Mouse (Mus musculus) liver, embryonic 15.5 days (tissue): ENCODE results near the gene Nhsl1. TPM values are rescaled to one million over a fixed set of nuclear protein-coding genes. Genes with fewer than 3 reads are reported as not detected.

Experiments
- ATAC-seq: fragments of 200-750 bp; cut with Nextera tagmentation; 2 replicates; pipeline ENCODE4 v1.8.0; 2017; ENCODE audit warnings: moderate number of reproducible peaks, mild to moderate bottlenecking, moderate library complexity; ENCODE audit not compliant: insufficient read depth
- H3K27ac ChIP-seq: fragments of 300-500 bp; sonication (generic); replicated peaks from 2 replicates; pipeline ENCODE4 v1.5.1; 2015; ENCODE audit warnings: mild to moderate bottlenecking, inconsistent platforms
- H3K27me3 ChIP-seq: fragments of 300-500 bp; sonication (generic); 2 replicates; pipeline ENCODE4 v1.6.1; 2015; ENCODE audit warnings: mild to moderate bottlenecking, inconsistent platforms
- H3K36me3 ChIP-seq: fragments of 300-500 bp; sonication (generic); replicated peaks from 2 replicates; pipeline ENCODE4 v1.6.1; 2015; ENCODE audit warnings: moderate library complexity, mild to moderate bottlenecking, inconsistent platforms
- H3K4me1 ChIP-seq: fragments of 300-500 bp; sonication (generic); replicated peaks from 2 replicates; pipeline ENCODE4 v1.6.1; 2015; ENCODE audit warnings: inconsistent platforms
- H3K4me2 ChIP-seq: fragments of 300-500 bp; sonication (generic); 2 replicates; pipeline ENCODE4 v1.6.1; 2015; ENCODE audit warnings: moderate library complexity, mild to moderate bottlenecking, inconsistent platforms
- H3K4me3 ChIP-seq: fragments of 300-500 bp; sonication (generic); replicated peaks from 2 replicates; pipeline ENCODE4 v1.5.1; 2015; ENCODE audit warnings: mild to moderate bottlenecking, inconsistent platforms
- H3K9ac ChIP-seq: fragments of 300-500 bp; sonication (generic); 2 replicates; pipeline ENCODE4 v1.6.1; 2015; ENCODE audit warnings: moderate library complexity, mild to moderate bottlenecking, inconsistent platforms
- H3K9me3 ChIP-seq: fragments of 300-500 bp; sonication (generic); replicated peaks from 2 replicates; pipeline ENCODE4 v1.6.1; 2016; ENCODE audit warnings: inconsistent platforms
- WGBS: fragments of 180-500 bp; shearing (Covaris S2); methylation state at CpG from one replicate; pipeline ENCODE4 v1.1.7; 2015; ENCODE audit warnings: mixed read lengths; ENCODE audit not compliant: insufficient replicate concordance; 5-methylcytosine and 5-hydroxymethylcytosine counted together
- polyA plus RNA-seq: library from polyadenylated mRNA; unstranded; fragments of >200 nt; fragmentation: Nextera tagmentation; extraction: Ambion mirVana; gene quantifications from 2 replicates; pipeline ENCODE4 v1.2.1, GENCODE M21; 2015

Gene Nhsl1
- polyA plus RNA-seq, 1 experiment from 2014 or later: 0.45 TPM

DNA sequence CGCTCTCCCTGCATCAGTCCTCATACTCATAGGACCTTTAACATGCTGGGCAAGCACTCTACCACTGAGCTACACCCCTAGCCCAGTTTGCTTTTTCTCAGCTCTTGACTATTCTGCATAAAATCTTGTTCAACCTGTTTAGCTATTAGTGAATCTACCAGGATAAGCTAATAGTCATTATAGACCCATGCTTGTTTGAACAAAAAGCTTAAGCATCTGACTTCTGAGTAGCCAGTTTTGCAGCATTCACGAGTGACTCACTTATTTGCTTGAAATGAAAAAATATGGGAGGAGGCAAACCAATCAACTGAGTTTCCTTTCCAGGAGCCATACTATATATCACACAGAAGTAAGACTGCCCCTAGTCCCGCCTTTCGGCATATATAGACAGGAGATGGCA, 32.0 kb downstream of the Nhsl1 start:
- H3K4me2 ChIP-seq: no peak overlapping the region
- ATAC-seq: no peak
- 63% methylated on average over 4 of the region's 4 CpGs for WGBS
- H3K36me3 ChIP-seq: no peaks in the 10 kb centered on the region
- no peak overlapping the region for H3K9ac ChIP-seq
- no peaks in the 10 kb centered on the region for H3K4me1 ChIP-seq
- H3K9me3 ChIP-seq: no peaks in the 10 kb centered on the region
- no peaks in the 10 kb centered on the region for H3K27me3 ChIP-seq
- H3K4me3 ChIP-seq: no peak overlapping the region
- H3K27ac ChIP-seq: no peak overlapping the region

DNA sequence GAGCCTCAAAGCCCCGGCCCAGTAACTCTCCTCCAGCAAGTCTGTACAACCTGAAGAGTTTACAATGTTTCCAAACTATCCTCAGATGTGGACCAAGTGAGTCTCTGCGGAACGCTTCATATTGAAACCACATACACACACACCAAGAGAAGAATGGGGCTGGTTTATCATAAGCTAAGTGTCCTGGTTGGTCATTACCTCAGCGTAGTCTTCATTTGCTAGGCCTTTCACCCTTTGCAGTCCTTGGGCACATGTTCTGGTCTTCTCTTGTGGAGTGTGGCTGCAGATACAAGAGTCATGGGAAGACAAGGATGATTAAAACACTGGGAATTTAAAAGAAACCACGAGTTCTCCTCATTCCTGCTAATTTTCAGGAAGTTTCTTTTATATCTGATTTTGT, 34.2 kb downstream of the Nhsl1 start:
- H3K4me3 ChIP-seq: no peak overlapping the region
- H3K27ac ChIP-seq: no peak overlapping the region
- ATAC-seq: no peak
- H3K9ac ChIP-seq: no peak overlapping the region
- no peaks in the 10 kb centered on the region for H3K4me1 ChIP-seq
- H3K36me3 ChIP-seq: no peaks in the 10 kb centered on the region
- H3K4me2 ChIP-seq: no peak overlapping the region
- no peaks in the 10 kb centered on the region for H3K9me3 ChIP-seq
- WGBS: 64% methylated on average over 5 of the region's 5 CpGs
- no peaks in the 10 kb centered on the region for H3K27me3 ChIP-seq

- WGBS: 67% methylated on average over 8 of the region's 8 CpGs
- no peaks in the 10 kb centered on the region for H3K27me3 ChIP-seq
- no peak overlapping the region for H3K9ac ChIP-seq
- H3K4me1 ChIP-seq: no peaks in the 10 kb centered on the region
- H3K27ac ChIP-seq: no peak overlapping the region
- no peak overlapping the region for H3K4me3 ChIP-seq
- H3K9me3 ChIP-seq: no peaks in the 10 kb centered on the region
- no peaks in the 10 kb centered on the region for H3K36me3 ChIP-seq
- no peak overlapping the region for H3K4me2 ChIP-seq
- no peak for ATAC-seq
These were observed 35.3 kb downstream of the Nhsl1 start for GRCm38 (mm10) chr10:18354103-18354502.

DNA sequence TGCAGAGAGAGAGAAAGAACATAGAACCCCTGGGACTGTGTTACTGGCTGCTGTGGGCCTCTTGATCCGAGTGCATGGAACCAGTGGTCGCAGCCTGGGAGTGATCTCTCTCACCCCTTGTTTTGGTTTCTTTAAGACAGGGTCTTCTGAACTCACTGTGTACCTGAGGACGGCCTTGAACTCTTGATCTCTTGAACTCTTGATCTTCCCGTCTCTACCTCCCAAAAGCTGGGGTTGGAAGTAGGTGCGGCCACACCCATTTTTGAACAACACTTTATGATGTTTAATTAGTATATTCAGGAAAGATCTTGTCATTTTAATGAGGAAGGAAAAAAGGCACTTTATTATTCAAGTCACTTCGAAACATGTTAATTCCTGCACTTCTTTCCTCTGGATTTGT, 37.7 kb downstream of the Nhsl1 start:
- Histone ChIP-seq H3K36me3 (no peaks in the 10 kb centered on the region), H3K4me1 (no peaks in the 10 kb centered on the region), H3K27me3 (no peaks in the 10 kb centered on the region), H3K4me2 (no peak overlapping the region), H3K27ac (no peak overlapping the region), H3K9me3 (no peaks in the 10 kb centered on the region), H3K4me3 (no peak overlapping the region), H3K9ac (no peak overlapping the region)
- WGBS: 67% methylated on average over 6 of the region's 6 CpGs
- no peak for ATAC-seq

DNA sequence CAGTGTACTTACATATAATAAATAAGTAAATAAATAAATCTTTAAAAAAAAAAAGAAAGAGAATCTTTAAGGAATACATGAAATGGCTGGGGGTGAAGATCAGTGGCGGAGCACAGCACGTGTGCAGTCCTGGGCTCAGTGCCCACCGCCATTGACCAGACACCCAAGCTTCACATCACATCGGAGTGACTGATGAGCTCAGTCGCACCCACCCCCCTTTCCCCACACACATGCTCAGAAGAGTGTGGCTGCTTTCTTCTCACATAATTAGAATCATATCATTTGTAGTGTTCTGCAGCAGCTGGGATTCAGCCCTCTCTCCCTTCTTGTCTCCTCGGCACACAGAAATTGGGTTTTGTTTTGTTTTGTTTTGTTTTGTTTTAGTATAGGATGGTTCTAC, 38.4 kb downstream of the Nhsl1 start:
- H3K4me2 ChIP-seq: no peak overlapping the region
- no peak overlapping the region for H3K27ac ChIP-seq
- no peak for ATAC-seq
- H3K4me1 ChIP-seq: no peaks in the 10 kb centered on the region
- H3K9ac ChIP-seq: no peak overlapping the region
- H3K27me3 ChIP-seq: no peaks in the 10 kb centered on the region
- no peaks in the 10 kb centered on the region for H3K36me3 ChIP-seq
- WGBS: 74% methylated on average over 6 of the region's 6 CpGs
- H3K9me3 ChIP-seq: no peaks in the 10 kb centered on the region
- no peak overlapping the region for H3K4me3 ChIP-seq

GRCm38 (mm10) chr10:18358461-18358860, 39.7 kb downstream of the Nhsl1 start:
- no peak for ATAC-seq
- H3K4me1 ChIP-seq: no peaks in the 10 kb centered on the region
- no peaks in the 10 kb centered on the region for H3K27me3 ChIP-seq
- no peak overlapping the region for H3K4me2 ChIP-seq
- H3K9ac ChIP-seq: no peak overlapping the region
- 57% methylated on average over 5 of the region's 5 CpGs for WGBS
- H3K27ac ChIP-seq: no peak overlapping the region
- no peaks in the 10 kb centered on the region for H3K9me3 ChIP-seq
- H3K4me3 ChIP-seq: no peak overlapping the region
- H3K36me3 ChIP-seq: no peaks in the 10 kb centered on the region

DNA sequence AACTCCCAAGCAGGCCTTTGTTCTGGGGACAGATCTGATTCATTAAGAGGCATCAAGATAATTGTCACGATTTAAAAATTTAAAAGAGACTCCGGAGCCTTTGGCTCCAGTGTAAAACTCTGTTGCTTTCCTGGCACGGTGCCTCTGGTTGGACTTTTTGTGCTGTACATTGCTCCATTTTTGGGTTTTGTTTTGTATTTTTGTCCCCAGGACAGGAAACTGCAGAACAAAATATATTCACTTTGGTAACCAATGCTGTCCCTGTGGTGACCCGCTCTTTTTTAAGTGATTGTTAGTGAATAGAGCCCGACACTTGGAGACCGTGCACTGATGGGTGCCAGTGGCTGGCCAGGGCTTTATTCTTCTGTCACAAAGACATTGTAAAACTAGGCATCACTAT, 41.4 kb downstream of the Nhsl1 start:
- 79% methylated on average over 6 of the region's 6 CpGs for WGBS

DNA sequence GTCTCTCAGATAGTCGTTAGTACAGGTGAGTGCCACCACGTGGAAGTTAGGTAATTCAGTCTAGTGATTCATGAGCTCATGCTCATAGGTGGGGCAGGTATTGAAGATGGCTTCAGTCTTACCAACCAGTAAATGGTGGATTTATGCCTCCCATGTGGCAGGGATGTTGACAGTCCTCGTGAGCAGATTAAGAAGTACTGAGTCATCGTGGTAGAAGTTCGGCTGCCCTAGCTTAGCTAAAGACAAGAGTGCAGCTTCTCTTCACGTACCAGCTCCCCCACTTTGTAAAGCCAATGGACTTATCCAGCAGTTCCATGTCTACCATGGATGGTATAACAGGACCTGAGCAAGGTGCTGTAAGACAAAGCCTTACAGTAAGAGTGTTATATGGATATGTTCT, 46.6 kb downstream of the Nhsl1 start:
- Histone ChIP-seq H3K9me3 (no peaks in the 10 kb centered on the region), H3K9ac (no peak overlapping the region), H3K4me3 (no peak overlapping the region), H3K36me3 (no peaks in the 10 kb centered on the region), H3K27me3 (no peaks in the 10 kb centered on the region), H3K4me1 (no peaks in the 10 kb centered on the region), H3K4me2 (no peak overlapping the region), H3K27ac (no peak overlapping the region)
- ATAC-seq: no peak
- WGBS: 40% methylated on average over 6 of the region's 6 CpGs

More for the DNA sequence above, 41.4 kb downstream of the Nhsl1 start:
- H3K27me3 ChIP-seq: no peaks in the 10 kb centered on the region
- H3K9ac ChIP-seq: no peak overlapping the region
- H3K36me3 ChIP-seq: no peaks in the 10 kb centered on the region
- no peak overlapping the region for H3K27ac ChIP-seq
- no peaks in the 10 kb centered on the region for H3K4me1 ChIP-seq
- ATAC-seq: no peak
- H3K9me3 ChIP-seq: no peaks in the 10 kb centered on the region
- H3K4me3 ChIP-seq: no peak overlapping the region
- H3K4me2 ChIP-seq: no peak overlapping the region

DNA sequence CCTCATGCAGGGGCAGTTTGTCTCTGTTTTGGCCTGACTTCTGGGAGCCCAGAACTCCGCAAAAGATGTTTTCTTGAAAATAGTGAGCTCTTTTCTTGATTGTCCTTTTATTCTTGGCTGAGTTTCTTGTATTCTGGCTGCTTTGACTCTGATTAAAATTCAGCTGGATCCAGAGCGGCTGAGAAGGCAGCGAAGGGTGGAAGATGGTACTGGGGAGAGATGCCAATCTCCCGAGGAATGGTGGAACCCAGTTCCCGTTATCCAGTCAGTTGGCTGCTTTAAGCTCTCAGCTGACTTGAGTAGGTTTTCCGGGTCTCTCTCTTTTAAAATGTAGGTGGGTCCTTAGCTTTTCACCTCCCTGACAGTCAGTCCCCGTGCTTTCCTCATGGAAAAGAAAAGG, 47.9 kb downstream of the Nhsl1 start:
- ATAC-seq: no peak
- Histone ChIP-seq H3K4me3 (no peak overlapping the region), H3K9me3 (no peaks in the 10 kb centered on the region), H3K27ac (no peak overlapping the region), H3K27me3 (no peaks in the 10 kb centered on the region), H3K4me2 (no peak overlapping the region), H3K9ac (no peak overlapping the region), H3K36me3 (no peaks in the 10 kb centered on the region), H3K4me1 (no peaks in the 10 kb centered on the region)
- WGBS: 73% methylated on average over 7 of the region's 7 CpGs

DNA sequence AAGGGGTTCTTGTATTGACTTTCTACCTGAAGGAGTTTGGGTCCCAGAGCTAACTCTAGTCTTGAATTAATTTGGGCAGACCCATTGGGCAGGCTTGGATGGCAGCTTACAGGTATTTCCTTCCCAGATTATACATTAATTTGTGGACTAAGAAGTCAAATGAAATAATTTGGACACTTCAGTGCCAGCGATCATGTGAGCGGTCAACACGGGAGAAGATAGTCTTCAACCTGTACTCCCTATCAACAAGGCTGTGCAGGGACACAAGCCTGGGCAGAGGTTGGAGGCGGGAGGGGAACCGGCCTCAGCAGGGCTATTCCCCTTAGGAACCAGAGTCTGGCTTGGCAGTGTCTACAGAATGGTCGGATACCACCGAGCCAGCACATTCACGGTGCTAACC, 49.3 kb downstream of the Nhsl1 start:
- Histone ChIP-seq H3K4me1 (0 out of 2 replicates have a peak, but pooled peaks cover 5% of the 10 kb centered on the region), H3K36me3 (no peaks in the 10 kb centered on the region), H3K9ac (no peak overlapping the region), H3K27ac (no peak overlapping the region), H3K27me3 (no peaks in the 10 kb centered on the region), H3K4me3 (no peak overlapping the region), H3K9me3 (no peaks in the 10 kb centered on the region), H3K4me2 (no peak overlapping the region)
- no peak for ATAC-seq
- WGBS: 69% methylated on average over 8 of the region's 8 CpGs

DNA sequence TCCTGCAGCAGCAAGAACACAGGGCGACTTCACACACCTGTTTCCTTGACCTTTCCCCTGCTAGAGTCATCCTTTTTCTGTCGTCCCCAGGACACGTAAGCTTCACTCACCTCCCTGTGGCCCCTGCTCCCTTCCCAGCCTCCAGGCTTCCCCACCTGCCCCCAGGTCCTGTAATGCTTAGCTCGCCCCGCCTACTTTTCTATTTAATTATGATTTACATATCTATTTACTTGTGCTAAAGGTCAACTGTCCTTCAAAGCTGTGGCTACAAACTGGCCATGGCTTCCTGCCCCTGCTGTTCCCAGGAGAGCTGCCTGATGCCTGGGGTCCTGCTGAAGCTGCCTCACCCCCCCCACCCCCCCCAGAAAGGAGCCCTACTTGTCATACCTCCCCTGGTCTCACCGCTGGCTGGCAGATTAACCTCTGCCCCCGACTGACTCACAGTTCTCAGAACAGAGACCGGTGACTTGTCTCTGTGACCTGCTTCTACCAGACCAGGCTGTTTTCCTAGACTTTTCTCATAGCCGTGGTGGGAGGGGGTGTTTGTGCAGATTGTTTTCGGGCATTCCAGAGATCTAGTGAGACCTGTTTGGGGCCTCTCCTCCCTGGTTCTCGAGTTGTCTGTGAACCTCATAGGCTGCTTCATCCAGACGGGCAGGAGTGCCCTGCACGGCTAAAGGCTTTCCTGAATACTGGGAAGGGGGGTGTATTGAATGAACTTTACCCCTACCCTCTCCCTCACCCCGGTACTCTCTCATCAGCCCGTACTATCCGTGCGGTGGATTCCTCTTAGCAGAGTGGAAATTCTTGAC, 51.9 kb downstream of the Nhsl1 start:
- Histone ChIP-seq H3K4me1 (0 out of 2 replicates have a peak, but pooled peaks cover 5% of the 10 kb centered on the region), H3K27ac (peak overlapping the region; percentile 69), H3K36me3 (no peaks in the 10 kb centered on the region), H3K27me3 (no peaks in the 10 kb centered on the region), H3K9ac (no peak overlapping the region), H3K4me3 (0 out of 2 replicates have a peak overlapping the region, but pooled peaks have one; percentile 2), H3K9me3 (no peaks in the 10 kb centered on the region), H3K4me2 (peak overlapping the region; percentile 39; the same call in 1 of the 2 replicates)
- ATAC-seq: peak; percentile 79
- WGBS: 54% methylated on average over 17 of the region's 17 CpGs

DNA sequence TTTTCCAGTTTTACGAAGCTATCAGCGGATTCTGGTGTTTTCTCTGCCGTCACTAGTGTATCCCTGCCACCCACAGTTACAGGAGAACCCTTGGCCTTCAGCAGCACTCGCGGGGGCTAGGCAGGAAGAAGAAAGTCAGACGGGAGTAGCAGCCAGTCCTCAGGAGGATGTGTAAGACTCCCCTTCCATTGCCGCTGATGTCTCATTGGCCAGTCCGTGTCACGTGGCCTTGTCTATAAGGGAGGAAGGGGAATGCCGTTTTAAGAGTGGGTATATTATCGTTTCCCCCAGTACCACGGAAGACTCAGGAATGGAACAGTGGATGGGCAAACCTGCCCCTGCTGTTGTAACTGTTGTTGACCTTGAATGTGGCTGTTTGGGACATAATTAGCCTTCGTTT, 53.1 kb downstream of the Nhsl1 start:
- no peaks in the 10 kb centered on the region for H3K9me3 ChIP-seq
- peak overlapping the region; percentile 39 for H3K4me2 ChIP-seq
- no peak overlapping the region for H3K9ac ChIP-seq
- H3K27ac ChIP-seq: peak overlapping the region; percentile 69
- no peak for ATAC-seq
- no peak overlapping the region for H3K4me3 ChIP-seq
- H3K4me1 ChIP-seq: 0 out of 2 replicates have a peak, but pooled peaks cover 5% of the 10 kb centered on the region
- WGBS: 57% methylated on average over 13 of the region's 13 CpGs
- H3K27me3 ChIP-seq: no peaks in the 10 kb centered on the region
- H3K36me3 ChIP-seq: no peaks in the 10 kb centered on the region
